Mouse (Mus musculus) limb, embryonic 11.5 days (tissue): ENCODE measurements around the gene Thumpd3. TPM values are rescaled to one million over a fixed set of nuclear protein-coding genes. Genes with fewer than 3 reads are reported as not detected.

Experiments used
- ATAC-seq: fragments of 200-750 bp; cut with Nextera tagmentation; 2 replicates; pipeline ENCODE4 v1.8.0; 2017; ENCODE audit warnings: low read depth; ENCODE audit not compliant: insufficient number of reproducible peaks, low FRiP score, low TSS enrichment
- DNase-seq: peaks from one replicate; pipeline ENCODE4 v3.0.0-alpha.2; 2015; ENCODE audit warnings: low spot score
- H3K27ac ChIP-seq: fragments of 300-500 bp; sonication (generic); replicated peaks from 2 replicates; pipeline ENCODE4 v1.5.1; 2014; ENCODE audit warnings: low read depth, mild to moderate bottlenecking, low read length
- H3K27me3 ChIP-seq: fragments of 300-500 bp; sonication (generic); 2 replicates; pipeline ENCODE4 v1.6.1; 2014; ENCODE audit warnings: mild to moderate bottlenecking, low read length, mixed read lengths; ENCODE audit not compliant: control insufficient read depth, insufficient read depth
- H3K36me3 ChIP-seq: fragments of 300-500 bp; sonication (generic); 2 replicates; pipeline ENCODE4 v1.6.1; 2014; ENCODE audit warnings: mild to moderate bottlenecking, low read length, moderate library complexity, mixed read lengths; ENCODE audit not compliant: control insufficient read depth, insufficient read depth
- H3K4me1 ChIP-seq: fragments of 300-500 bp; sonication (generic); 2 replicates; pipeline ENCODE4 v1.6.1; 2014; ENCODE audit warnings: low read length, mixed read lengths; ENCODE audit not compliant: control insufficient read depth, insufficient read depth
- H3K4me2 ChIP-seq: fragments of 300-500 bp; sonication (generic); 2 replicates; pipeline ENCODE4 v1.6.1; 2014; ENCODE audit warnings: low read depth, mild to moderate bottlenecking, moderate library complexity; ENCODE audit not compliant: severe bottlenecking
- H3K4me3 ChIP-seq: fragments of 300-500 bp; sonication (generic); 2 replicates; pipeline ENCODE4 v1.5.1; 2014; ENCODE audit warnings: low read depth, low read length
- H3K9ac ChIP-seq: fragments of 300-500 bp; sonication (generic); 2 replicates; pipeline ENCODE4 v1.6.1; 2014; ENCODE audit warnings: mild to moderate bottlenecking, low read length
- H3K9me3 ChIP-seq: fragments of 300-500 bp; sonication (generic); 2 replicates; pipeline ENCODE4 v1.6.1; 2016; ENCODE audit warnings: low read length; ENCODE audit not compliant: control insufficient read depth
- WGBS: fragments of 180-500 bp; shearing (Covaris S2); extraction: QIAGEN DNeasy Blood & Tissue Kit; methylation state at CpG from one replicate; pipeline ENCODE4 v1.1.7; 2014; 5-methylcytosine and 5-hydroxymethylcytosine counted together
- polyA plus RNA-seq: library from polyadenylated mRNA; unstranded; fragments of >200 nt; fragmentation: Nextera tagmentation; extraction: Ambion mirVana; gene quantifications from 2 replicates; pipeline ENCODE4 v1.2.1, GENCODE M21; 2014

Gene Thumpd3
- polyA plus RNA-seq, 1 experiment from 2014 or later = 42.4 TPM

DNA sequence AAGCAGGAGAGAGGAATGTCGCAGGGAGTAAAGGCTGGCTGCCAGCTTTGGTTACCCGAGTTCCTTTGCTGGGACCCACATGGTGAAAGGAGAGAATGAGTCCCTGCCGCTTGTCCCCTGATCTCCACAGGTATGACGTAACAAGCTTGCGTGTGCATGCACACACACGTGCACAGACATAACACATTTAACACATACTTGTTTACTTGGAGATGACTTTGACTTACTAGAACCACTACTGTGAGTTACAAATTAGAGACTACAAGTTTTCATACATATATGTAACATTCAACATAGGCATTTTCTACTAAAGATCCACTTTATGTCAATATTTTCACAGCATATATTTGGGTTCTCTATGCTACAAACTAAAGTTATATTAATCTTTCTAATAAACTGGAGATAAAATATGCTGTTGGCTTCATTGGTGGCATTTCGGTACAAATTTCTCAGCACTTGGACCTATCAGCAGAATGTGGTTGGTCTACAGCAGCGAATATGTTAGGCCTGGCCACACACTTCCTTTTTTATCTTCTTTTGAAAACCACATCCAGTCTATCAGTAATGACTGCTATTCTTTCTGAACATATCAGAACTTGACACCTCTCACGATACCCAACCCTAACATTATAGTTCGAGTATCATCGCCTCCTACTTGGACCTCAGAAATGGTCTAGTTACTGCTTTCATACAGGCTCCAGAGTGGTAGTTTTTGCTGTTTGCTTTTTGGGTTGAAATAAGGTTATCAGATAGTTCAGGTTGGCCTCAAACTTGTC lies 4.6 kb upstream of the Thumpd3 start:
- H3K27ac ChIP-seq = no peak overlapping the region
- WGBS = 85% methylated on average over 11 of the region's 11 CpGs
- H3K4me2 ChIP-seq = no peak overlapping the region
- H3K9ac ChIP-seq = no peak overlapping the region
- no peaks in the 10 kb centered on the region for H3K9me3 ChIP-seq
- H3K27me3 ChIP-seq = no peaks in the 10 kb centered on the region
- peaks cover 11% of the 10 kb centered on the region for H3K4me1 ChIP-seq
- H3K4me3 ChIP-seq = no peak overlapping the region
- H3K36me3 ChIP-seq = no peaks in the 10 kb centered on the region
- ATAC-seq (no peak), DNase-seq (no peak)

DNA sequence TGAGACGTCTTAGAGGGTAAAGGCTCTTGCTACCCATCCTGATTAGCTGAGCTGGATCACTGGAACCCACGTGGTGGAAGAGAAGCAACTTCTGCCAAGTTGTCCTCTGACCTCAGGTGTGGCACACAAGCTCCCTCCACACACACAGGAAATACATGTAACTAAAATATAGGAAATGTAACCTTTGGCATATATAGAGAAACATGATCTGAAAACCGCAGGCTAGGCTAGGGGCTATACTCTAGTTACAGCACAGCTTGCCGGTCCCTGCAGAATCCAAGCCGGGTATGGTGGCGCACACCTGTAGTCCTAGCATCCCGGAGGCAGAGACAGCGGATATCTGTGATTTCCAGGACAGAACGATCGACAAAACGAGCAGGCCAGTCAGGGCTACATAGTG lies 450 bp upstream of the Thumpd3 start:
- H3K27me3 ChIP-seq = no peaks in the 10 kb centered on the region
- no peaks in the 10 kb centered on the region for H3K9me3 ChIP-seq
- H3K4me3 ChIP-seq = peak overlapping the region; percentile 63
- ATAC-seq (peak; percentile 53), DNase-seq (no peak)
- 0 out of 2 replicates have a peak, but pooled peaks cover 2% of the 10 kb centered on the region for H3K36me3 ChIP-seq
- peak overlapping the region; percentile 88 for H3K4me2 ChIP-seq
- 2% methylated on average over 11 of the region's 11 CpGs for WGBS
- peaks cover 3% of the 10 kb centered on the region; the same call in 1 of the 2 replicates for H3K4me1 ChIP-seq
- H3K27ac ChIP-seq = peak overlapping the region; percentile 75
- H3K9ac ChIP-seq = peak overlapping the region; percentile 75

DNA sequence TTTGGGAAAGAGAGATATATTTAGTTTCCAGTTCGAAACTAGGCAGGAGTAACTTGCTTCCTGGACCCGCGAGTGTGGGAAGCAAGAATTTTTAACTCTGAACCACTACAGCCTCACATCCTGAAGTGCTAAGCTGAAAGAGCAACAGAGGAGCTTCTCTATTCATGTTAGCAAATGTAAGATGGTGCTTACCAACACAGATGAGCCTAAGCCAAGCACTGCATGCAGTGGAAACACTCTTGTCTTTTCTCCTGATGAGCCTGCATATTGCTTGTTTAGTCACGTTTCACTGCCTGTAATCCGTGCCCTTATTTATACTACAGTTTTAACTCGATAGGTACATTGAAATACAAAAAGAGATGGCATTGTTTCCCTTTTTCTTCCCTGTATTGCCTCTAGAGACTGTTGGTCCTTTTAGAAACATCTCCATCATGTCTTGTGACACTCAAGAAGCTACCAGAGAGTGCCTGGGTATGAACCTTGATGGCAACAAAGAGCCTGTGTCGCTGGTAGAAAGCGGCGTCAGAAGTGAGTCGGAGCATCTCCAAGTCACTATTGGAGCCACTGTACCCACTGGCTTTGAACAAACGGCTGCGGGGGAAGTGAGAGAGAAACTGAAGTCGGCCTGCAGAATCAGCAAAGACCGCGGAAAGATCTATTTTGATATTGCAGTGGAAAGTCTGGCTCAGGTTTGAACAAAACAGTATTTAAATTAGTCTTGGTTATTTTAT lies 1.2 kb downstream of the Thumpd3 start:
- peak overlapping the region; percentile 63 for H3K4me3 ChIP-seq
- H3K4me1 ChIP-seq = peaks cover 3% of the 10 kb centered on the region; the same call in 1 of the 2 replicates
- 0 out of 2 replicates have a peak, but pooled peaks cover 6% of the 10 kb centered on the region for H3K36me3 ChIP-seq
- WGBS = 70% methylated on average over 15 of the region's 15 CpGs
- H3K27me3 ChIP-seq = no peaks in the 10 kb centered on the region
- peak overlapping the region; percentile 88 for H3K4me2 ChIP-seq
- H3K9me3 ChIP-seq = no peaks in the 10 kb centered on the region
- H3K9ac ChIP-seq = no peak overlapping the region
- no peak for ATAC-seq
- DNase-seq = no peak
- H3K27ac ChIP-seq = no peak overlapping the region

DNA sequence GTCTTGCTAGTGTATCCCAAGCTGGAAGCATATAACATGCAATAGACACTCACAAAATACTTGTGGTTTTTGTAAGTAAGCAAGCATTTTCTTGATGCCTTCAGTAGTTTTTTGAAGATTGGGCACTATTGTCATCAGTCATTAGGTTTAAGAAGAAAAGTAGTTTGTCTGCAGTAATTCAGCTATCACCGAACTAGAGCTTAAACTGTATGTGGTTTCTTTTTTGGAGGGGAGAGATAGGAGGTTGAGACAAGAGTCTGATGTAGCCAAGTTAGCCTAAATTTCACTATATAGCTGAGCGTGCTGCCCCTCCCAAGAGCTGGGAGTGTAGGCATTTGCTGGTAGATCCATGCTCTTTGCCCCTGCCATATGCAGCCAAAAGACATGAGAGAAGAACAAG lies 2.3 kb downstream of the Thumpd3 start:
- Histone ChIP-seq H3K27ac (no peak overlapping the region), H3K36me3 (0 out of 2 replicates have a peak, but pooled peaks cover 6% of the 10 kb centered on the region), H3K4me3 (no peak overlapping the region), H3K27me3 (no peaks in the 10 kb centered on the region), H3K4me2 (no peak overlapping the region), H3K9me3 (no peaks in the 10 kb centered on the region), H3K4me1 (peaks cover 3% of the 10 kb centered on the region; the same call in 1 of the 2 replicates), H3K9ac (no peak overlapping the region)
- ATAC-seq (no peak), DNase-seq (no peak)
- WGBS = 97% methylated on average over 2 of the region's 2 CpGs

DNA sequence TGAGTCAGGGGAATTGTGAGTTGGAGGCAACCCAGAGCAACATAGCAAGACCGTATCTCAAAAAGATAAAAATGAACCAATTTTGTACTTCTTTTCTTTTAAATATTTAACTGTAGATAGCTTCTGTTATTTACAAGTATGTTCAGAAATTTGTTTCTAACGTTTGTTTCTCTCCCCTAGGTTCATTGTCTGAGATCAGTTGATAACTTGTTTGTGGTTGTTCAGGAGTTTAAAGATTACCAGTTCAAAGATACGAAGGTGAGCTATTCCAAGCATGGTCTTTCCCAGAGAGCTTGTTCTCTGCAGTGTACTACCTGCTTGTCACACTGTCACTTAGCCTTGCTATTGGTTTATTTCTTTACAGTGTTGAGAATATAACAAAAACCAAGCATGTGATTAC lies 3.1 kb downstream of the Thumpd3 start:
- Histone ChIP-seq H3K27me3 (no peaks in the 10 kb centered on the region), H3K4me2 (no peak overlapping the region), H3K4me1 (peaks cover 3% of the 10 kb centered on the region; the same call in 1 of the 2 replicates), H3K9ac (no peak overlapping the region), H3K27ac (no peak overlapping the region), H3K36me3 (0 out of 2 replicates have a peak, but pooled peaks cover 6% of the 10 kb centered on the region), H3K9me3 (no peaks in the 10 kb centered on the region), H3K4me3 (no peak overlapping the region)
- ATAC-seq = no peak
- WGBS = 92% methylated on average over 3 of the region's 3 CpGs
- DNase-seq = no peak

DNA sequence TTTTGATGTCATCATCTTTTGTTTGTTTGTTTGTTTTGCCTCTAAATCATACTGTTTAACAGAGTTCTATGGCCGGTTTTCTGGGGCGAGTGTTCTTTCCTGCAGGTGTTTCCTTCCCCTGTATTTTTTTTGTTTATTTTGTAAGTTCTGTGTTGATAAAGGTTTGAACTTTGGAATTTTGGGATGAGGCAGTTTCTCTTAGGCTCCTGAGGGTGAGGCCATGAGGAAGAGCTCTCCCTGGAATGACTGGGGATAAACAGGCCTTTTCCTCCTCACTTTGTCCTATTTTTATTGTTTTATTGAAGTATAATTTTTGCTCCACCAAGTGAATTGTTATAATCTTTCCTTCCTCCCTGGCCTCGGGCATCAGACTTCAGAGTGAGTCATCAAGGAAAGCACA lies 6.9 kb downstream of the Thumpd3 start:
- Histone ChIP-seq H3K27me3 (no peaks in the 10 kb centered on the region), H3K4me1 (no peaks in the 10 kb centered on the region), H3K36me3 (peaks cover 11% of the 10 kb centered on the region; the same call in 1 of the 2 replicates), H3K4me2 (no peak overlapping the region), H3K9ac (no peak overlapping the region), H3K9me3 (no peaks in the 10 kb centered on the region), H3K4me3 (no peak overlapping the region), H3K27ac (no peak overlapping the region)
- ATAC-seq (no peak), DNase-seq (no peak)
- 88% methylated on average over 3 of the region's 3 CpGs for WGBS

DNA sequence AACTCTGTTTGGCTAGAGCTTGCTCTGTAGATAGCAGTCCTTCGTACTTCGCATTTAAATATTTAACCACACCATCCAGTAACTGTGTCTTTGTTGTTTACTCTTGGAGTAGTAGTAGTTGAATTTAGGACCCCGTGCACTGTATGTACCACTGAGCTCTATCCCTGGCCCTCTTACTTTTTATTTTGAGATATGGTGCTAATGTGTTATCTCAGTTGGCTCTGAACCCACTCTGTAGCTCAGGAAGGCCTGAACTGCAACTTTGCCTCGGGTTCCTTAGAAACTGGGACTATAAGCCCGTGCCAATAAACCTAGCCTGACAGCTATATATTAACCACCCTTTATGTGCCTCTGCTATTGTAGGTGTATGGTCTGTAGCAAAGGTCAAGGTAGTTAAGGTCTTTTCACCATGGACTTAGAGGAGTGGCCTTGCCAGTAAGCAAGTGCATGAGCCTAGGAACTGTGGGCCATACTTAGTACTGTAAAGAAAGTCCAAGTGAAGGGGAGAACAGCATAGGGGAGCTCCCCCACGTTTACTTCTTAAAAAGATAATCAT lies 8.6 kb downstream of the Thumpd3 start:
- H3K4me1 ChIP-seq = no peaks in the 10 kb centered on the region
- no peak overlapping the region for H3K9ac ChIP-seq
- WGBS = 91% methylated on average over 6 of the region's 6 CpGs
- H3K27me3 ChIP-seq = no peaks in the 10 kb centered on the region
- H3K27ac ChIP-seq = no peak overlapping the region
- H3K36me3 ChIP-seq = peaks cover 9% of the 10 kb centered on the region; the same call in 1 of the 2 replicates
- H3K4me3 ChIP-seq = no peak overlapping the region
- H3K4me2 ChIP-seq = no peak overlapping the region
- no peaks in the 10 kb centered on the region for H3K9me3 ChIP-seq
- ATAC-seq (no peak), DNase-seq (no peak)

DNA sequence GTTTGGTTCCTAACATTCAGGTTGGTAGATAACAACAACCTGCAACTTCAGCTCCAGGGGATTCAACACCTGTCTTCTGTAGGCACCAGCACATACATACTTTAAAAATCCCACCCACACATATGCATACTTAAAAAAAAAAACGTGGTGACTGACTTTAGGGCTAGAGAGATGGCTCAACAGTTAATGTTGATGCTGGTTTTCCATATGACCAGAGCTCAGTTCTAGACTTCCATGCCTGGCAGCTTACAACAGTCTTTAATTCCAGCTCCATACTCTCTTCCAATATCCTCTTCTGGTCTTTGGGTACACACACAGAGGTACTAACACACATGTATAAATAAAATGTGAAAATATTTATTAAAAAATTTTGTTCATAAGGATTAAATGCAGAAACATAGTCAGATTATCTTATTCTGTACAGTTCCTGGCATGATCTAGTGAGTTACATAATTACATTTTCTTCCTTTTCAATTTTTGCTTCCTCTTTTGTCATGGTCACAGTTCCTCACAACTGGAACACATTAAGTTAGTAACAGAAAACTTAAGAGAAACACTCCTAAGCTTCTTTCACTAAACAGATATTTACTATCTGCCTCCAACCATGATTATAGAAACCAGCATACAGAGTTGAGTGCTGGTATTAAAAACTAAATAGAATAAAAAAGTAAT lies 15.0 kb downstream of the Thumpd3 start:
- DNase-seq (no peak), ATAC-seq (no peak)
- Histone ChIP-seq H3K9ac (no peak overlapping the region), H3K4me3 (no peak overlapping the region), H3K4me2 (no peak overlapping the region), H3K9me3 (no peaks in the 10 kb centered on the region), H3K4me1 (no peaks in the 10 kb centered on the region), H3K27ac (no peak overlapping the region), H3K27me3 (no peaks in the 10 kb centered on the region), H3K36me3 (peaks cover 9% of the 10 kb centered on the region; the same call in 1 of the 2 replicates)
- 70% methylated on average over 1 of the region's 1 CpGs for WGBS
